Mouse (Mus musculus) urinary bladder, postnatal 4 days (tissue): ENCODE data around the gene Npsr1.

Source experiments
- DNase-seq, 2 experiments: peaks; one replicate each; pipeline ENCODE4 v3.0.0; 2021 to 2022; ENCODE audit warnings: low spot score in 2 of 2

Gene Npsr1

GRCm38 (mm10) chr9:24097696-24098095, at the start of gene Npsr1:
TSS of gene Npsr1 (plus strand) at chr9:24097996.
- no peak for DNase-seq

DNA sequence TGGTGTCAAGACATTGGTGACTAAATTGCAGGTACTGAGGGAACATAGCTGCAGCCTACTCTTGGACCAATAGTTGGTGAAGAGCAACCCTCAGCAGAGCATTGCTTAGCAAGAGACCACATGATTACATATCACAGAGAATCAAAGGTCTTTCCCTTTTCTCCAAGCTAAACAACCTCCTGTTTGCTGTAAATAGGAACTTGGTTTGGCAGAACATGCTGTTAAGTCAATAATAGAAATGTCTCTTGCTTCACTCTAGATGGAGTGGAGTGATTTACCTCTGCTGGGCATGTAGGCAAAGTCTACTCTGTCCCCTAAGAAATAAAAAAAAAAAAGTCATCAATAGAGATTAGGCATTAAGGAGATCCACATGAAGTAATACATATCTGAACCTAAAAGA, 46.3 kb upstream of the Npsr1 start:
- no peak for DNase-seq

DNA sequence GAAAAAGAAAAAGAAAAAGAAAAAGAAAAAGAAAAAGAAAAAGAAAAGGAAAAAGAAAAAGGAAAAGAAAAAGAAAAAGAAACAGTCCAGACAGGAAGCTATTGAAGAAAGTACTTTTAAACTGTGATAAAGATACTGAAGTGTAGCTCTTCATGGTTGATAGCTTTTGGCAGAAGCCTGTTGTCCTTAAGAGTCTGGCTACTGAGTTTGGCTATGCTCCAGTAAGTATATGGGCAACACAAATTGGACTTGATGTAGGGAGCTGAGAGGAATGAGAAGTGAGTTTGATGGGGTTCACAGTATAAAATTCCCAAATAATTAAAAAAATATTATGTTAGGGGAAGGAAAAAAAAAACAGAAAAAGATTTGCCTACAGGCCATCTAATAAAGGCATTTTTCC, 34.5 kb upstream of the Npsr1 start:
- no peak for DNase-seq

GRCm38 (mm10) chr9:24071664-24072063, 26.1 kb upstream of the Npsr1 start:
- DNase-seq, result no peak

DNA sequence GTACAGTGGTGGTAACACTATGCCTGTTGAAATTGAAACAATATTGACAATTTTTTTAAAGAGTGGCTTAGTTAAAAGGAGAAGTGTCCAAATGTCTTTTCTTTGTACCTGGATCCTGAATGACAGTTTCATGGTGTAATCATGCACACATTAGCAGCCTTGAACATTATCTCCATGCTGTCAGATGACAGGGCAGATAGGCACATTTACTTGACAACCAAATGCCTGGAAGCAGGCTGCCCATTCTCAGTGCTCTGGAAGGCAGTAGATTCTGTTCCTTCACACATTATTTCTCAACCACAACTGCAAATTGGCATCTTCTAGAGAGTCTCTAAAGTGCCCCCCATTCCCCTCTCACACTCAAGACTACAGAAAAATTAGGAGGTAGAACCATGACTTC, 20.2 kb upstream of the Npsr1 start:
- DNase-seq, result no peak

DNA sequence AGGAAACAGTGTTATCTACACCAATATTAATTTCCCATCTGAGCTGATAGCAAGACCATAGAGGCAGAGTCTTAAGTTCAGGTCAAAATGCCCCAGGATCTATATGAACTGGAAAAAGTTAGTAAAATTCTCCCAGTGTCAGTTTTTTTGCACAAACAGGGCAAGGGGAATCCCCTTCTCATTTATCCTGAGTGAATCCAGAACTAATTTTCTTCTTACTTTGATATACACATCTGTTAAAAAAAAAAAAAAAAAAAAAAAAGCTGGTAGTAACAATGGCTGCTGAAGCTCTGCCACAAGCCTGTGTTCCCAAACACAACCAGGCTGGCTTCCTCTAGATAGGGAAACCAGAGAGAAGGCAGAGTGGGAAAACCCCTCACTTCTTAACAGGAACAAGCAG, 5.9 kb upstream of the Npsr1 start:
- no peak for DNase-seq

DNA sequence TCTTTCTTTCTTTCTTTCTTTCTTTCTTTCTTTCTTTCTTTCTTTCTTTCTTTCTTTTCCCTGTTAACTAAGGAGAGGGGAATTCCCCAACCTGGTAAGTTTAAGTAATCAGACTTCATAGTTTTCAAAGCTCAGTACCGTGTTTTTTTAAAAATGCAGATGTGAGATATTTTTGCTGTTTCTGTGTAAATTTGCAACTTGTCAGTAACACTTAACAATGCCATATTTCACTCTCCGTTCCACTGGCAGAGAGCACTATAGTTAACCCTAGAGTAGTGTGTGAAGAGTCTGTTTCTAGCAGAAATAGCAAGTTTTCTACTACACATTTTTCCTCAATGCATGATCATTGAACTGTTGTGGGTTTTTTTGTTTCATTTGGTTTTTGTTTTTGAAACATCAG, 730 bp downstream of the Npsr1 start:
- DNase-seq, result no peak

GRCm38 (mm10) chr9:24099631-24100030, 1.8 kb downstream of the Npsr1 start:
- no peak for DNase-seq

GRCm38 (mm10) chr9:24119423-24119822, 21.6 kb downstream of the Npsr1 start:
- DNase-seq, result no peak

DNA sequence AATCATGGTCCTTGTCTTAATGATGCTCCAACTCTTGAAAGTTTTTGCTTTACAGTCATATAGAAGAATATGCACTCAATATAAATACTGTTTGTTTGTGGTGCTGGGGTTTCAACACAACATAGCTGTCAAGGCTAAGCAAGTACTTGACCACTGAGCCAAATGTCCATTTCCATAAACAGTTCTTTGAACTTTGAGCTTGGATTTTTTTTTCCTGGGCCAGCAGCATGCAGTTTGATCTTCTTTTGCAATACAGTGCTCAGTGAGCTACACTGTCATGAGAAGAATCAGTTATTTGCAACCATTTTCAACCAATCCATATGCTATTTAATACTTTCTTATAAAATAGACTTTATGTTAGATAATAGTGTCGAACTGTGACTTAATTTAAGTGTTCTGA, 35.3 kb downstream of the Npsr1 start:
- DNase-seq, result no peak

GRCm38 (mm10) chr9:24136354-24136753, 38.6 kb downstream of the Npsr1 start:
- no peak for DNase-seq

GRCm38 (mm10) chr9:24144341-24144740, 46.5 kb downstream of the Npsr1 start:
- DNase-seq, result no peak

DNA sequence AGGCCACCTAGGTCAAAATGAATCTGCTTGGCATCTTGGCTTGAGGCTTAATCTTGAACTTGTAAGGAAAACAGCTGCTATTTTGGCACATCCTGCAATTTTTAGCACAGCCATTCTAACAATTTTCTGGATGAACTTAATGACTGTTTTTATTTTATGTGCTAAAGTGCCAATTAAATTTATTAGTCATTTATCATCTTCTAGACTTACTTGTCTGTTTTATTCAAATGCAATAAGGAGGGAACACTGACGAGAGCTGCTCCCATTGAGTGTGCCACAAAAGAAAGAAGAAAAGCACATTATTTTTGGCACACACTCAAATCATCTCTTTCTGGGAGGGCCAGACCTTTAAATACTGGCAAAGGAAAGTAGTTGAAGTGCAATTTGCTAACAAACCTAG, 59.4 kb downstream of the Npsr1 start:
- no peak for DNase-seq

DNA sequence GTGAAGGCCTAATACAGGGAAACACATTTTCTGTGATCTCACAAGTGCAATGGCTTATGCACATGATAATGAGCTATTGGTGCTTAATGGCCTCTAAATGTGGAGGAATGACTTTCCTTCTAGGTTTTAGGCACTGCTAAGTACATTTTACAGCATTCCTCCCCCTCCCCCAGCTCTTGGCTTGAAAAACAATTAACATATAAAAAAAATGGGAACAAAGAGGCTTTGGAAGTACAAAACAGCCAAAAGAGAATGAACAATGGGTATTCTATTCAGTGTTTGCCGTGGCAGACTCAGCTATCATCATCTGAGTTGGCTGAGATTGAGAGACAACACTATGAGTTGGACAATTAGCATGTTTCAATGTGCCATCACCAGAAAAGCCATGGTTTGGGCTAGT, 62.6 kb downstream of the Npsr1 start:
- no peak for DNase-seq

DNA sequence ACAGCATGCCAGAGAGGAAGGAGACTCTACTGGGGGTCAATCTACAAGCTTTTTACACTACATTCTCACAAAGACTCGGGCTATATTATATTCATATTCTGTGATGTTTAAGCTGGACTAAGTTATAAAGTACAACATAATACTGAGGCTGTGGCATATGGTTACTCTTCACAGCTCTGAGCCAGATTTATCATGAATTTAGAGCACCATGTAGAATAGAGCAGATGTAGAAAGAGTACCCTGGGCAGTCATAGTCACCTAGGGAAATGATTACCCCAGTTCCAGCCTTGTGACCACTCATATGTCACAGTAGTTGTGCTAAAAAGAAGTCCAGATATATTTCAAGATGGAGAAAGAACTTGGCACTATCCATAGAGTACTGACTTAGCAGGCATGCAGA, 70.7 kb downstream of the Npsr1 start:
- no peak for DNase-seq

- no peak for DNase-seq
Measured at GRCm38 (mm10) chr9:24170728-24171127, 72.9 kb downstream of the Npsr1 start.

GRCm38 (mm10) chr9:24178744-24179143, 80.9 kb downstream of the Npsr1 start:
- no peak for DNase-seq

DNA sequence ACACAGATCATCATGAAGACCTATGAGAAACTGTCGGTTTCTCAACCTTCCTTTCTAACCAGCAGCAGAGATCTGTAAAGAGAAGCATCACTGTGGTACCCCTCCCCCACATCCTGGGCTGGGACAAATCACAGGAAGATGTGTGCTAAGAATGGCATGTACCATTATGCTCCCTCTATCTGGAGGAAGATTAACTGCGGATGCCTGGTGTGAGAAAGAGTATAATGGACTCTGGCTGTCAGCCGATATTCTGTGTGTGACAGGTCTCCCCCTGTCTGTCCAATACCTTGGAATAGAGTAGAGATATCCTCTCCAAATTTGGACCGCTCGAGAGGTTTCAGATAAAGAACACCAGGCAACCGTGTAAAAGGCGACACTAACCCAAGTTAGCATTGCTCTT, 83.1 kb downstream of the Npsr1 start:
- DNase-seq, result no peak

- DNase-seq, result no peak
Measured at GRCm38 (mm10) chr9:24186289-24186688, 88.5 kb downstream of the Npsr1 start.

DNA sequence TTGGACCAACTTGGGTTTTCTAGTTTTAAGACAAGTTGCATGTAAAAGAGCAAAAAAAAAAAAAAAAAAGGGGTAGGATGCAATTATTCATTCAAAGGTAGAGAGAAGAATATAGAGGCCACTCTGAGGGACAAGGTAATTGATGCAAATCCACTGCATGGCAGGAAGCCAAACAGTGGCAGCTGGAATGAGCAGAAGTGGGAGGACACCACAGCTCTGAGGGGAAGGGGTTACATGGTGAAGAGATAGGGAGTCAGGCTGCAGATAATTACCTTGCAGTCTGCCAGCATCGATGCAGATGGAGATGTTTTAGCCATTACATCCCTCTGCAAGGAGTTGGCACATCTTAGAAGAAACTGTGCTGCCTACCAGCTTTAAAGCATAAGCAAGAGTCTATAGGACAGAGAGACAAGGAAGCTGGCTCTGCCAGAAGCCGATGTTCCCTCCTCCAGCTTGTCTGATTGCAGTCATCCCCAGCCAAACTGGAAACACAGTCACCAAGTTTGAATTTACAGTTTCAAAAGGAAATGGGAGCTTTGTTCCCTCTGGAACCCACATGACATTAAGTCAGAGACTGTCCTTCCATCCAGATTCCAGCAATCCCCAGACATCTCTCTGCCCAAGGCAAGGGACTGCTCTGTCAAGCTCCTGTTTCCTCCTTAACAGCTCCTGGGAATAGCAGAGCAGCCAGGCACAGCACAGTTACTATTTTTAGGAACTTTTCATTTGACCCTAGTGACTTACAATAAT, 91.9 kb downstream of the Npsr1 start:
- DNase-seq, result no peak

DNA sequence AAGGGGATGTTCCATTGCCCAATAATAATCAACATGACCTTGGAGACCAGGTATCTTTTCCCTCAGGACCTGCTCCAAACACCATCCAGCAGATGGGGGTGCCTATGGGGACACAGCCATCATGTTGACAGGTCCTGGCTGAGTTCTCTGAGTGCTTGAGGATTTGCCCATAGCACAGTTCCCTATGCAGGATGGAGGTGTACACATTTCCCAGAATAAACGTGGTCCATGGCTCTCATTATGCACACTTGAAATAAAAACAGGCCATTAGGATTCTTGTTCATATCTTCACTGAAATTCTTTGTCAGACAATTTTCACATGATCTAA, 92.4 kb downstream of the Npsr1 start:
- no peak for DNase-seq

GRCm38 (mm10) chr9:24198254-24198653, 100.5 kb downstream of the Npsr1 start:
- no peak for DNase-seq

- no peak for DNase-seq
Measured at GRCm38 (mm10) chr9:24211636-24212035, 113.8 kb downstream of the Npsr1 start.

DNA sequence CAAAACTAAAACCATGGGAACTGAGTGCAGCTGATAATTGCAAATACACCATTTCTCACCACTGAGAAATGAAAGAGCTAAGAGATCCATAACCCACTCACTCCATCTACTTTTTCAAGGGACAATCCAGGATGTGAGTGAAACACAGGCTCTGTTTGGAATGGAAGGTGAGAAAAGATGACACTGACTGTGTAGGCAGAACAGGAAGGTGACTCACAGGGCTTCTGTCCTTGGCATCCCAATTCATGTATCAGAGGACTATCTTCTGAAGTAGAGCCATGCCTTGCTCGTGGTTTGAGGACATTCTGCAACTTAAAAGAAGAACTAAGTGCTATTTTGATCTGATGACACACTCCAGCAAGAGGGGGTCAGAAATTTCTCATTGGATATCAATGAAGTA, 119.9 kb downstream of the Npsr1 start:
- DNase-seq, result no peak
